Mouse (Mus musculus): ENCODE measurements around the gene Stx11.

DNA sequence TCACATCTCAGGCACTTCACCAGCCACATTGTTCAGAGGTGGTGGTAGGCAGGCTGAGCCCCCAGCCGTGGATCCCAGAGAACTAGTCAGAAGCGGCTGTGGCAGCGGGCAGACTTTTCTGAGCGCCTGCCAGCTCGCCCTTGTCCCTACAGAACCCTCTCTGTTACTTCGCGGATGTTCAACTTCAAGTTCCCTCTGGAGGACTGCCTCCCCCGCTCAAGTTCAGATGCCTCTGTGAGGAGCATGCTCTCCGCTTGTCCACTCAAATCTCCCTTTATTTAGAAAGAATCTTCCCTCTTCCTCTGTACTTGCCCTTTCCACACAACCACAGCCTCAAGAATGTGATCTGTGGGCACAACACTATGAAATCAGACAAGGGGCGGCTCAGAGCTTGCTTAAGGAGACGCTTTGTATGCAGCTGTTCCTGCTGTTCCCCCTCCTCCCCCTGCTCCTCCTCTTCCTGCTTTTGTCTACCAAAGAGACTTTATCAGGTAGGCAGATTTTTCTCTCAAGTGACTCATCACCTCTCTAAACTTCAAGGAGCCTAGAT lies 52.0 kb downstream of the Stx11 start:
- no peak for TF ChIP-seq EP300 (IDR thresholded peaks at IDR 0.05; ENCODE audit: low read depth)
- no peak for TF ChIP-seq CTCF (IDR thresholded peaks at IDR 0.05; ENCODE audit: low read depth)

Data from liver, postnatal 0 days (tissue).